8 mouse cellular contexts compared by ENCODE assay signal in the genomic region with DNA sequence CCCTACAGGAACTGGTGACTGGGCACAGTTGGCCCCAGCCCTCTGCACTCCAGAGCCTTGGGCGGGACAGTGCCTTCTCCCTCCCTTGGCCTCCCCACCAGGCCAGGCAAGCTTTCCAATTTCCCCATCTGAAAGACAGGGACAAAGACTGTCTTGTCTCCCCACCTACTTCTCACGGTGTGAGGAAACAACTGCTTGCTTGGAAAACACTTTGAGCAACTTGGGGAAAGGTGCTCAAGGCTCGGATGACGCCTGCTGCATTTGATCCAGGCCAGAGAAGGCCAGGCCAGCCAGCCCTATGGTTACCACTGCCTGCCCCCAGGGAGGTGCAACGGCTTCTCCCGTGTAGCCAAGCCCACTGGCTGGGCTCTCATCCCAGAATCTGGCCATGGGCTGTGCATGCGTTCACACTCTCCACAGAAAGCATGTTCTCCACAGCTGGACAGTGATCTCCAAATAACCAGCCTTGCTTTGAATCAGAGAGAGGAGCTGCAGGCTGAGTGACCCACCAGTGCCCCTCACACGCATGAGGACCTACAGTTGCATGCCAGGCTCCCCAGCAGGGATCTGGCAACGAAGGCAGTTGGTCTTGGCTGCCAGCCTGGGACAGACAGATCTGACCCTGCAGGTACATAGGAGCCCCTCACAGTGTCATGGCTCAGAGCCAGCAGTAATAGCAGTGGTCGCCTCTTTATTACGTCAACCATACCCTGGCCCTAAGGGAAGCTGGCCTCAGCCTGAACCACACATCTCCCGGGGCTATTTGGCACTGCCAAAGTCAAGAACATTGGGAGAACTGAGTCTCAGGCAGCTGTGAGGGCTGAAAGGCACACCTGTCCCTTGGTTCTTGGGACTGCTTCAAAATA. TPM values are rescaled to one million over a fixed set of nuclear protein-coding genes. Genes with fewer than 3 reads are reported as not detected.
DNase-seq lines count a peak whose midpoint lies in the region; ATAC-seq and TF ChIP-seq lines count a peak whose summit lies in the region.

No protein-coding gene starts in this region.

- peaks cover 40% of the 10 kb centered on the region for H3K4me1 ChIP-seq in heart, adult 2 months (ENCODE audit: control insufficient read depth, insufficient read depth, low read length)
- peaks cover 52% of the 10 kb centered on the region for H3K4me1 ChIP-seq in heart, embryonic 10.5 days
- peaks cover 40% of the 10 kb centered on the region for H3K4me1 ChIP-seq in kidney, embryonic 15.5 days
- H3K4me1 ChIP-seq in stomach, embryonic 16.5 days (ENCODE audit: control insufficient read depth, insufficient read depth, low read length) = 0 out of 2 replicates have a peak, but pooled peaks cover 11% of the 10 kb centered on the region

- no peak overlapping the region for H3K4me2 ChIP-seq in kidney, embryonic 15.5 days
- no peak overlapping the region for H3K4me2 ChIP-seq in stomach, embryonic 16.5 days (ENCODE audit: low read depth, low read length)

- H3K36me3 ChIP-seq in heart, adult 2 months (ENCODE audit: control insufficient read depth, insufficient read depth, low read length) = peaks cover 3% of the 10 kb centered on the region; the same call in 1 of the 2 replicates
- no peaks in the 10 kb centered on the region for H3K36me3 ChIP-seq in heart, embryonic 10.5 days
- H3K36me3 ChIP-seq in kidney, embryonic 15.5 days = no peaks in the 10 kb centered on the region
- no peaks in the 10 kb centered on the region for H3K36me3 ChIP-seq in stomach, embryonic 16.5 days (ENCODE audit: control insufficient read depth, insufficient read depth, low read length)

- no peaks in the 10 kb centered on the region for H3K79me2 ChIP-seq in heart, adult 2 months (replicated peaks; ENCODE audit: control insufficient read depth, insufficient read depth, low read length)

- peak overlapping the region; percentile 55 for H3K27ac ChIP-seq in heart, adult 2 months
- no peak overlapping the region; the same call in none of the 2 replicates for H3K27ac ChIP-seq in heart, embryonic 10.5 days
- peak overlapping the region; percentile 49 for H3K27ac ChIP-seq in kidney, embryonic 15.5 days
- peak overlapping the region; percentile 2; the same call in 1 of the 2 replicates for H3K27ac ChIP-seq in stomach, embryonic 16.5 days (ENCODE audit: low read length)

- TF ChIP-seq POLR2A in heart, adult 2 months (IDR thresholded peaks at IDR 0.05; ENCODE audit: insufficient read depth, low read depth, low read length) = no peak
- TF ChIP-seq POLR2A in brain, embryonic 14.5 days (IDR thresholded peaks at IDR 0.05; ENCODE audit: borderline replicate concordance, extremely low read depth, insufficient read depth, insufficient read length, poor library complexity, severe bottlenecking) = no peak

- DNase-seq in heart, adult 2 months = peak; percentile 77 to 85
- no peak for DNase-seq in heart, embryonic 10.5 days (ENCODE audit: low spot score)
- peak; percentile 71 for DNase-seq in brain, embryonic 14.5 days (ENCODE audit: low read depth)
- peak; percentile 85 for DNase-seq in gastrocnemius, postnatal 14 days
- DNase-seq in c-Kit-positive CD71-positive TER-119-positive erythroid progenitor cells, embryonic 14.5 days (ENCODE audit: low spot score) = no peak

- no peak for TF ChIP-seq CTCF in heart, adult 2 months (IDR thresholded peaks at IDR 0.05)
- no peak for TF ChIP-seq CTCF in brain, embryonic 14.5 days (IDR thresholded peaks at IDR 0.05; ENCODE audit: borderline replicate concordance, extremely low read depth, insufficient read depth, insufficient read length)

- peak overlapping the region; percentile 6; the same call in 1 of the 2 replicates for H3K9ac ChIP-seq in heart, adult 2 months (ENCODE audit: low read depth, low read length)
- H3K9ac ChIP-seq in kidney, embryonic 15.5 days = no peak overlapping the region
- no peak overlapping the region for H3K9ac ChIP-seq in stomach, embryonic 16.5 days (ENCODE audit: low read length)

- H3K4me3 ChIP-seq in heart, adult 2 months = no peak overlapping the region
- no peak overlapping the region for H3K4me3 ChIP-seq in heart, embryonic 10.5 days
- H3K4me3 ChIP-seq in kidney, embryonic 15.5 days (replicated peaks) = no peak overlapping the region
- no peak overlapping the region for H3K4me3 ChIP-seq in stomach, embryonic 16.5 days (replicated peaks; ENCODE audit: low read length)

- H3K9me3 ChIP-seq in heart, embryonic 10.5 days = no peaks in the 10 kb centered on the region
- H3K9me3 ChIP-seq in kidney, embryonic 15.5 days (replicated peaks) = no peaks in the 10 kb centered on the region
- no peaks in the 10 kb centered on the region for H3K9me3 ChIP-seq in stomach, embryonic 16.5 days (replicated peaks; ENCODE audit: control insufficient read depth, low read length)

- ATAC-seq in kidney, embryonic 15.5 days (replicated peaks; ENCODE audit: low FRiP score) = no peak
- ATAC-seq in stomach, embryonic 16.5 days (ENCODE audit: insufficient read depth, low FRiP score) = no peak; the same call in 1 of the 2 replicates
- ATAC-seq in megakaryocyte, adult 5-6 weeks (ENCODE audit: poor library complexity, severe bottlenecking) = no peak

- intact Hi-C loops in heart, adult 2 months (cut with DNase I) = loop anchor here (2.0 kb wide), 1 partner anchor 27 kb away; no protein-coding TSS in a partner anchor
- intact Hi-C loops in gastrocnemius, postnatal 14 days (cut with DNase I; ENCODE audit: low total_unique reads) = no loop called here

- H3K27me3 ChIP-seq in heart, adult 2 months (ENCODE audit: control insufficient read depth, insufficient read depth, low read length) = no peaks in the 10 kb centered on the region
- H3K27me3 ChIP-seq in heart, embryonic 10.5 days (ENCODE audit: insufficient read depth, poor library complexity, severe bottlenecking) = no peaks in the 10 kb centered on the region
- no peaks in the 10 kb centered on the region for H3K27me3 ChIP-seq in kidney, embryonic 15.5 days
- no peaks in the 10 kb centered on the region for H3K27me3 ChIP-seq in stomach, embryonic 16.5 days (ENCODE audit: control insufficient read depth, insufficient read depth, low read length)

- WGBS in heart, adult 2 months = 41% methylated on average over 12 of the region's 12 CpGs
- WGBS in heart, embryonic 10.5 days = 60% methylated on average over 12 of the region's 12 CpGs
- WGBS in kidney, embryonic 15.5 days = 37% methylated on average over 12 of the region's 12 CpGs
- WGBS in stomach, embryonic 16.5 days = 41% methylated on average over 12 of the region's 12 CpGs

- TF ChIP-seq EP300 in heart, adult 2 months (IDR thresholded peaks at IDR 0.05; ENCODE audit: insufficient read depth, low read depth, low read length) = 0 out of 2 replicates have a peak, but pooled peaks have one; percentile 4

RNA-seq across cellular contexts. Expression of a gene that starts 32.2 kb away (rescaled TPM):
- total RNA-seq in heart, adult 2 months (2021) = 10 to 100 TPM; 70.1 to 96.2 TPM
- polyA plus RNA-seq in heart, adult 2 months (2012; rRNA removed) = 67.8 and 195 TPM in 2 replicates
- 276 and 307 TPM in 2 replicates for polyA plus RNA-seq in heart, embryonic 10.5 days (2016; fragmentation: Nextera tagmentation; extraction: Ambion mirVana)
- polyA plus RNA-seq in brain, embryonic 14.5 days (2012; rRNA removed) = 94.5 and 111 TPM in 2 replicates
- 100 to 1,000 TPM in 1 of 2 experiments, 10 to 100 TPM in 1; 89.7 to 106 TPM for total RNA-seq in gastrocnemius, postnatal 14 days (2021)
- 244 and 246 TPM in 2 replicates for polyA plus RNA-seq in kidney, embryonic 15.5 days (2015; fragmentation: Nextera tagmentation; extraction: Ambion mirVana)
- 170 and 206 TPM in 2 replicates for polyA plus RNA-seq in stomach, embryonic 16.5 days (2015; fragmentation: Nextera tagmentation; extraction: Ambion mirVana)
- total RNA-seq in megakaryocyte, adult 5-6 weeks (2015) = 47.7 and 70.1 TPM in 2 replicates
- 69.9 and 71.9 TPM in 2 replicates for total RNA-seq in megakaryocyte, adult 5-6 weeks (2017)

RNA-seq across cellular contexts. Expression of a gene that starts 57.4 kb away (rescaled TPM):
- 1 to 10 TPM; 2.8 to 4.1 TPM for total RNA-seq in heart, adult 2 months (2021)
- polyA plus RNA-seq in heart, adult 2 months (2012; rRNA removed) = 0.90 and 1.2 TPM in 2 replicates
- 14.0 and 25.0 TPM in 2 replicates for polyA plus RNA-seq in heart, embryonic 10.5 days (2016; fragmentation: Nextera tagmentation; extraction: Ambion mirVana)
- 8.4 and 13.0 TPM in 2 replicates for polyA plus RNA-seq in brain, embryonic 14.5 days (2012; rRNA removed)
- 1 to 10 TPM; 4.6 to 5.6 TPM for total RNA-seq in gastrocnemius, postnatal 14 days (2021)
- 23.5 and 26.0 TPM in 2 replicates for polyA plus RNA-seq in kidney, embryonic 15.5 days (2015; fragmentation: Nextera tagmentation; extraction: Ambion mirVana)
- 13.4 and 17.8 TPM in 2 replicates for polyA plus RNA-seq in stomach, embryonic 16.5 days (2015; fragmentation: Nextera tagmentation; extraction: Ambion mirVana)
- total RNA-seq in megakaryocyte, adult 5-6 weeks (2015) = 22.9 and 32.9 TPM in 2 replicates
- total RNA-seq in megakaryocyte, adult 5-6 weeks (2017) = 28.2 and 35.2 TPM in 2 replicates

Comparison
In these comparisons a context has a peak if more than half of its experiments do, and no peak if none do; other contexts are left out.
1. DNase-seq: peak in heart, adult 2 months (2 of 2), brain, embryonic 14.5 days (single experiment) and gastrocnemius, postnatal 14 days (single experiment); none in heart, embryonic 10.5 days (single experiment) and c-Kit-positive CD71-positive TER-119-positive erythroid progenitor cells, embryonic 14.5 days (single experiment).